Mouse (Mus musculus) liver, postnatal 0 days (tissue): ENCODE data around the gene Slc37a2.

Experiments used
- CTCF ChIP-seq: sonication (generic); IDR thresholded peaks from 2 replicates; pipeline ENCODE4 v1.5.1; 2016; ENCODE audit warnings: antibody characterized with exemption, low read depth
- EP300 ChIP-seq: IDR thresholded peaks from 2 replicates; pipeline ENCODE4 v1.6.1; 2016; ENCODE audit warnings: antibody characterized with exemption, low read depth, mild to moderate bottlenecking

DNA sequence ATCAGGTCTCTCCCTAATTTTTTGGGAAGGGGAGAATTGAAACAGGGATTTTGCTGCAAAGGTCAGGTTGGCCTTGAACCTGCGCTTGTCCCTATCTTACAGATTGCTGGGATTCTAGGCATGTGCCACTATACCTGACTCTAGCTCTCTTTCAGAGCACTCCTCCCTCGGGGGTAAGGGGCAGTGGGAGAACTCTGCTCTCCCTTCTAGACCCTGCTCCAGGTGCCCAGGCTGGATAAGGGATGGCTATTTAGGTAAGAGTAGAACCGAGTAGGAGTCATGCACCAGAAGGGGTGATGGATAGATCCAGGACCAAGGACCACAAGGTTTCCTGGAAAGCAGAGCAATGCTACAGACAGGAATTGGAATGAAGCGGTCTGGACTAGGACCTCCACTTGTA is 75.9 kb downstream of the Slc37a2 start:
- no peak for TF ChIP-seq EP300
- TF ChIP-seq CTCF = no peak
